Mouse (Mus musculus) intestine, postnatal 0 days (tissue): Measurements from ENCODE around the gene Myo1b. TPM values are rescaled to one million over a fixed set of nuclear protein-coding genes. Genes with fewer than 3 reads are reported as not detected.
A peak's percentile ranks its signal among the peaks of the same experiment; 100 is the strongest.

Experiments used
- ATAC-seq: fragments of 200-750 bp; cut with Nextera tagmentation; 2 replicates; pipeline ENCODE4 v1.8.0; 2017; ENCODE audit warnings: mild to moderate bottlenecking, moderate TSS enrichment, moderate library complexity
- H3K27ac ChIP-seq: fragments of 300-500 bp; sonication (generic); 2 replicates; pipeline ENCODE4 v1.5.1; 2014; ENCODE audit warnings: mild to moderate bottlenecking, low read depth, low read length, moderate library complexity
- H3K27me3 ChIP-seq: fragments of 300-500 bp; sonication (generic); replicated peaks from 2 replicates; pipeline ENCODE4 v1.6.1; 2014; ENCODE audit warnings: low read length, mixed read lengths; ENCODE audit not compliant: control insufficient read depth, insufficient read depth
- H3K36me3 ChIP-seq: fragments of 300-500 bp; sonication (generic); 2 replicates; pipeline ENCODE4 v1.6.1; 2014; ENCODE audit warnings: mild to moderate bottlenecking, moderate library complexity; ENCODE audit not compliant: control insufficient read depth, insufficient read depth
- H3K4me1 ChIP-seq: fragments of 300-500 bp; sonication (generic); replicated peaks from 2 replicates; pipeline ENCODE4 v1.6.1; 2014; ENCODE audit warnings: antibody characterized with exemption, low read length, mixed read lengths; ENCODE audit not compliant: control insufficient read depth, insufficient read depth
- H3K4me2 ChIP-seq: fragments of 300-500 bp; sonication (generic); replicated peaks from 2 replicates; pipeline ENCODE4 v1.6.1; 2014; ENCODE audit warnings: low read depth, mild to moderate bottlenecking, moderate library complexity
- H3K4me3 ChIP-seq: fragments of 300-500 bp; sonication (generic); 2 replicates; pipeline ENCODE4 v1.5.1; 2014; ENCODE audit warnings: low read depth, low read length
- H3K9ac ChIP-seq: fragments of 300-500 bp; sonication (generic); 2 replicates; pipeline ENCODE4 v1.6.1; 2014; ENCODE audit warnings: mild to moderate bottlenecking, low read depth, low read length
- H3K9me3 ChIP-seq: fragments of 300-500 bp; sonication (generic); 2 replicates; pipeline ENCODE4 v1.6.1; 2016; ENCODE audit warnings: mixed run types; ENCODE audit not compliant: control insufficient read depth
- CTCF ChIP-seq: sonication (generic); IDR thresholded peaks from 2 replicates; pipeline ENCODE4 v1.5.1; 2016; ENCODE audit warnings: low read depth, mild to moderate bottlenecking, control low read depth, antibody characterized with exemption, moderate library complexity
- WGBS: fragments of 180-500 bp; shearing (Covaris S2); extraction: QIAGEN DNeasy Blood & Tissue Kit; methylation state at CpG from one replicate; pipeline ENCODE4 v1.1.7; 2014; 5-methylcytosine and 5-hydroxymethylcytosine counted together
- polyA plus RNA-seq: library from polyadenylated mRNA; unstranded; fragments of >200 nt; fragmentation: Nextera tagmentation; extraction: Ambion mirVana; gene quantifications from 2 replicates; pipeline ENCODE4 v1.2.1, GENCODE M21; 2015

Gene Myo1b
- polyA plus RNA-seq, 1 experiment from 2014 or later: 15.8 TPM

DNA sequence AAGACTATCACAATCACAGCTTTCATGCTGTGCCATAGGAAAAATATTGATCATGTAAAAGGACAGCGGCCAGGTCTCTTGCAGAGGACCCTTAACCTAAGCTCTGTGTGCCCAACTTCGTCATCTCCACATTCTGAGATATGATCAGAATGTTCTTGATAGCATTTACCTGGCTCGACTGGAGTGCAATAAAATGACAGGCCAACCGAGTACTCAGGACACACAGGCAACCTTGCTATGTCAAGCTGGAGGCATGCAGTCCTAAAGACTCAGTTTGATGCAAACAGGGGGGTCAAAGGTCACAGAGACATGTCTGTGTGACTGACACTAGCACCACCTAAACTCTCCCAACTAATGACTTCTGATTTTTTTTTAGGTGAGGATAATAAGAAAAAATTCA, 58.9 kb downstream of the Myo1b start:
- TF ChIP-seq CTCF: no peak
- H3K36me3 ChIP-seq: no peaks in the 10 kb centered on the region
- 42% methylated on average over 4 of the region's 4 CpGs for WGBS
- no peaks in the 10 kb centered on the region for H3K27me3 ChIP-seq
- no peak overlapping the region for H3K27ac ChIP-seq
- H3K4me2 ChIP-seq: no peak overlapping the region
- no peaks in the 10 kb centered on the region for H3K4me1 ChIP-seq
- peak; percentile 25; the same call in 1 of the 2 replicates for ATAC-seq
- H3K4me3 ChIP-seq: no peak overlapping the region
- H3K9me3 ChIP-seq: no peaks in the 10 kb centered on the region
- H3K9ac ChIP-seq: no peak overlapping the region

GRCm38 (mm10) chr1:51856245-51856915, 59.5 kb downstream of the Myo1b start:
- no peaks in the 10 kb centered on the region for H3K9me3 ChIP-seq
- H3K4me3 ChIP-seq: no peak overlapping the region
- no peaks in the 10 kb centered on the region for H3K4me1 ChIP-seq
- TF ChIP-seq CTCF: no peak
- ATAC-seq: peak; percentile 35; the same call in 1 of the 2 replicates
- WGBS: 48% methylated on average over 11 of the region's 11 CpGs
- no peak overlapping the region for H3K9ac ChIP-seq
- H3K27ac ChIP-seq: 0 out of 2 replicates have a peak overlapping the region, but pooled peaks have one; percentile 1
- no peak overlapping the region; the same call in none of the 2 replicates for H3K4me2 ChIP-seq
- no peaks in the 10 kb centered on the region for H3K36me3 ChIP-seq
- H3K27me3 ChIP-seq: no peaks in the 10 kb centered on the region

DNA sequence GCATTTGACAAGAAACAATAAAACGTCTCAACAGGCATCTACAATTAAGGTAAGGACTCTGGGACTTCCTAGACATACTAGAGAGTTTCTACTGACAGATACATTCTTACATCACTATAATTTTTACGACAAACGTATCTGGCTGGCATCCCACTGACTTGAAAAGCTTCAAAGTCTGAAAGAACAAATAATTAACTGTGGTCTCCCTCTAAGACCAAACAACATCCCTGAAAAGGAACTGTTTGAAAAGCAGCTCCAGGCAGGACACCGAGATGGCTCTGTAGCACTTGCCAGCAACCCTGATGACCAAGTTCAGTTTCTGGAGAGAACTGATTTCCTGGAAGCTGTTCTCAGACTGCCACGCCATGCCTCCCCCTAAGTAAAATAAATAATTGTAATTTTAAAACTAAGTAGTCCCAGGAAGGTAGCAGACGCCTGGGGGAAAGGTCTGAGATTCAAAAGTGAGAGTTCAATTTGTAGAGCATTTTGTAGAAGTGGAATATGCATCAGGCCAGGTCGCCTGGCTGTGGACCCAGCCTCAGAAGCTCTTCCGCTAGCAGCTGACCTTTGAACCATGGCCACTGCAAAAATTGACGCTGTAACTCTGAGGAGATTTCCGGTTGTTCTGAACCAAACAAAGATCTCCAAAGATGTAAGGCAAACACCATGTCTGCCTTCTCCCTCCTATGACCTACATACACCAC, 60.2 kb downstream of the Myo1b start:
- no peak for TF ChIP-seq CTCF
- no peak overlapping the region; the same call in 1 of the 2 replicates for H3K4me2 ChIP-seq
- ATAC-seq: peak; percentile 55

GRCm38 (mm10) chr1:51852314-51852713, 63.6 kb downstream of the Myo1b start:
- Histone ChIP-seq H3K36me3 (no peaks in the 10 kb centered on the region), H3K27me3 (no peaks in the 10 kb centered on the region), H3K9ac (no peak overlapping the region), H3K9me3 (no peaks in the 10 kb centered on the region), H3K4me2 (no peak overlapping the region), H3K4me3 (no peak overlapping the region), H3K27ac (no peak overlapping the region), H3K4me1 (no peaks in the 10 kb centered on the region)
- 70% methylated on average over 5 of the region's 5 CpGs for WGBS
- TF ChIP-seq CTCF: no peak
- ATAC-seq: no peak

More for the DNA sequence above, 60.2 kb downstream of the Myo1b start:
- Histone ChIP-seq H3K4me1 (no peaks in the 10 kb centered on the region), H3K27me3 (no peaks in the 10 kb centered on the region), H3K4me3 (no peak overlapping the region), H3K36me3 (no peaks in the 10 kb centered on the region), H3K9me3 (no peaks in the 10 kb centered on the region), H3K27ac (0 out of 2 replicates have a peak overlapping the region, but pooled peaks have one; percentile 1), H3K9ac (no peak overlapping the region)
- WGBS: 31% methylated on average over 10 of the region's 10 CpGs

DNA sequence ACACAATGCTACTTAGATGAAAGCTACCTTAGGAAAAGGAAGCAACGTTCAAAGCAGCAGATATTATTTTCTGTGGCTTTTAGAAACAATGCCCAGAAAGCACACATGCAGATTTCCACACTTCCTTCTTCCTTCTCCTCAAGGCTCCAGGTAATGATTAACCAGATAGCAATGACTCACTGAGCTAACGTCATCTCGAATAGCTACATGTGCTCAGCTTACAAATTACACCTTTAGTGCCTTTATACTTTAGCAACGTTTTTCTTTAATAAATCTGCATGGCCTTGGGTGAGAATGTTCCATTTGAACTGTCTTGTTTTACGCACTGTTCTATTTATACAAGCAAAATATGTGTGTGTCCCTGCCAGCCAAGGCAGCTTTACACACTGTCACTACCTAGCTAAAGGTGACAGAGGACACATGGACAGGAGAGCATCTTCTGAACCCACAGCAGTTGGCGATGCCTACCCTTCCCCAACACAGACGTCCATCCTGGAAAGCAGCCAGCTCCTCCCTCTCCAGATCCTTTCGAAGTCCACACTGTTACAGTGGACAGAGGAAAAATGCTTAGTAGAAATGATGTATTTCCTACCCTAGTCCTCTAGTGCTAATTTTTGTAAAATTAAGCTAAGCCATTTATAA, 66.2 kb downstream of the Myo1b start:
- Histone ChIP-seq H3K27me3 (no peaks in the 10 kb centered on the region), H3K36me3 (no peaks in the 10 kb centered on the region), H3K4me2 (peak overlapping the region; percentile 40; the same call in 1 of the 2 replicates), H3K4me1 (no peaks in the 10 kb centered on the region), H3K9ac (no peak overlapping the region), H3K4me3 (no peak overlapping the region), H3K9me3 (no peaks in the 10 kb centered on the region), H3K27ac (peak overlapping the region; percentile 68)
- WGBS: 23% methylated on average over 8 of the region's 8 CpGs
- peak; percentile 92 for ATAC-seq
- TF ChIP-seq CTCF: no peak
